Mouse (Mus musculus) thymus, adult 2 months (tissue): ENCODE measurements around the gene Chrng. TPM values are rescaled to one million over a fixed set of nuclear protein-coding genes. Genes with fewer than 3 reads are reported as not detected.

Experiments used
- DNase-seq: peaks from one replicate; pipeline ENCODE4 v3.0.0; 2021
- H3K27ac ChIP-seq: fragments of 200-500 bp; 2 replicates; pipeline ENCODE4 v1.5.1; 2012; ENCODE audit warnings: low read length, control low read depth; ENCODE audit not compliant: control insufficient read depth, insufficient read depth
- H3K27me3 ChIP-seq: fragments of 200-500 bp; 2 replicates; pipeline ENCODE4 v1.6.1; 2012; ENCODE audit warnings: mild to moderate bottlenecking, low read length, moderate library complexity, mixed read lengths; ENCODE audit not compliant: control insufficient read depth, insufficient read depth
- H3K36me3 ChIP-seq: fragments of 200-500 bp; 2 replicates; pipeline ENCODE4 v1.6.1; 2012; ENCODE audit warnings: mild to moderate bottlenecking, low read length, moderate library complexity; ENCODE audit not compliant: control insufficient read depth, insufficient read depth
- H3K4me1 ChIP-seq: fragments of 200-500 bp; replicated peaks from 2 replicates; pipeline ENCODE4 v1.6.1; 2012; ENCODE audit warnings: low read length; ENCODE audit not compliant: control insufficient read depth, insufficient read depth
- H3K4me3 ChIP-seq: fragments of 200-500 bp; 2 replicates; pipeline ENCODE4 v1.5.1; 2012; ENCODE audit warnings: mild to moderate bottlenecking, low read length, control low read depth, moderate library complexity; ENCODE audit not compliant: control insufficient read depth, insufficient read depth
- CTCF ChIP-seq: fragments of 200-500 bp; IDR thresholded peaks from 2 replicates; pipeline ENCODE4 v1.5.1; 2012; ENCODE audit warnings: mild to moderate bottlenecking, control low read depth, low read length, moderate library complexity, borderline replicate concordance; ENCODE audit not compliant: control insufficient read depth, poor library complexity, insufficient read depth; ENCODE audit errors: extremely low read depth
- POLR2A ChIP-seq: fragments of 200-500 bp; IDR thresholded peaks from 2 replicates; pipeline ENCODE4 v1.6.1; 2012; ENCODE audit warnings: mild to moderate bottlenecking, low read length, control low read depth, moderate library complexity; ENCODE audit not compliant: control insufficient read depth, poor library complexity, insufficient read depth; ENCODE audit errors: extremely low read depth
- WGBS: fragments of 180-500 bp; shearing (Covaris S2); methylation state at CpG from one replicate; pipeline ENCODE4 v1.1.7; 2018; 5-methylcytosine and 5-hydroxymethylcytosine counted together
- polyA plus RNA-seq: library from polyadenylated mRNA; depleted of rRNA; stranded (reverse); fragments of >200 nt; gene quantifications from 2 replicates; pipeline ENCODE4 v1.2.3, GENCODE M21; 2012

Gene Chrng
- polyA plus RNA-seq, 1 experiment = 0.15 TPM

- no peak for DNase-seq
- H3K27ac ChIP-seq = no peak within 1 kb of the TSS
- 25% methylated on average over 4 of the region's 4 CpGs for WGBS
- no peak within 1 kb of the TSS for H3K4me3 ChIP-seq
- peaks cover 11% of the 10 kb centered on the region for H3K4me1 ChIP-seq
- TF ChIP-seq CTCF = no peak
- TF ChIP-seq POLR2A = no peak
- H3K27me3 ChIP-seq = peaks cover 8% of the 10 kb centered on the region
- no peaks in the 10 kb centered on the region for H3K36me3 ChIP-seq
These were observed 14.0 kb upstream of the Chrng start, which contains the start of gene Chrnd for GRCm38 (mm10) chr1:87190429-87190828. Gene Chrnd, plus strand, starts transcription at chr1:87190607.

- H3K4me1 ChIP-seq = no peaks in the 10 kb centered on the region
- no peak for DNase-seq
- 88% methylated on average over 9 of the region's 9 CpGs for WGBS
- H3K36me3 ChIP-seq = no peaks in the 10 kb centered on the region
- H3K4me3 ChIP-seq = no peak overlapping the region
- H3K27ac ChIP-seq = no peak overlapping the region
- TF ChIP-seq CTCF (no peak), POLR2A (no peak)
- no peaks in the 10 kb centered on the region for H3K27me3 ChIP-seq
These were observed 7.2 kb upstream of the Chrng start for GRCm38 (mm10) chr1:87197296-87197695.

- 84% methylated on average over 12 of the region's 12 CpGs for WGBS
- Histone ChIP-seq H3K27me3 (no peaks in the 10 kb centered on the region), H3K4me1 (no peaks in the 10 kb centered on the region), H3K4me3 (no peak overlapping the region), H3K36me3 (no peaks in the 10 kb centered on the region), H3K27ac (no peak overlapping the region)
- DNase-seq = no peak
- no peak for TF ChIP-seq CTCF
- TF ChIP-seq POLR2A = no peak
These were observed 6.1 kb upstream of the Chrng start for GRCm38 (mm10) chr1:87198119-87199065.

GRCm38 (mm10) chr1:87200811-87201210 lies 3.6 kb upstream of the Chrng start:
- DNase-seq = no peak

GRCm38 (mm10) chr1:87201848-87202247 lies 2.6 kb upstream of the Chrng start:
- 39% methylated on average over 1 of the region's 1 CpGs for WGBS
- no peaks in the 10 kb centered on the region for H3K36me3 ChIP-seq
- no peak overlapping the region for H3K4me3 ChIP-seq
- DNase-seq = no peak
- no peaks in the 10 kb centered on the region for H3K27me3 ChIP-seq
- no peak overlapping the region for H3K27ac ChIP-seq
- no peak for TF ChIP-seq POLR2A
- TF ChIP-seq CTCF = no peak
- H3K4me1 ChIP-seq = no peaks in the 10 kb centered on the region

More at GRCm38 (mm10) chr1:87200811-87201210, 3.6 kb upstream of the Chrng start:
- Histone ChIP-seq H3K4me1 (no peaks in the 10 kb centered on the region), H3K36me3 (no peaks in the 10 kb centered on the region), H3K27ac (no peak overlapping the region), H3K27me3 (no peaks in the 10 kb centered on the region), H3K4me3 (no peak overlapping the region)
- TF ChIP-seq CTCF (no peak), POLR2A (no peak)
- 27% methylated on average over 2 of the region's 2 CpGs for WGBS

GRCm38 (mm10) chr1:87203779-87204178 lies 678 bp upstream of the Chrng start:
- WGBS = 84% methylated on average over 5 of the region's 5 CpGs
- TF ChIP-seq CTCF = no peak
- no peak for TF ChIP-seq POLR2A
- no peaks in the 10 kb centered on the region for H3K4me1 ChIP-seq
- H3K36me3 ChIP-seq = no peaks in the 10 kb centered on the region
- no peak overlapping the region for H3K27ac ChIP-seq
- no peaks in the 10 kb centered on the region for H3K27me3 ChIP-seq
- no peak for DNase-seq
- no peak overlapping the region for H3K4me3 ChIP-seq

- no peak for TF ChIP-seq CTCF
- TF ChIP-seq POLR2A = no peak
- 64% methylated on average over 6 of the region's 6 CpGs for WGBS
These were observed 581 bp downstream of the Chrng start for GRCm38 (mm10) chr1:87205038-87205437.

More at GRCm38 (mm10) chr1:87205038-87205437, 581 bp downstream of the Chrng start:
- H3K4me3 ChIP-seq = no peak overlapping the region
- H3K36me3 ChIP-seq = no peaks in the 10 kb centered on the region
- DNase-seq = no peak
- no peaks in the 10 kb centered on the region for H3K27me3 ChIP-seq
- no peaks in the 10 kb centered on the region for H3K4me1 ChIP-seq
- no peak overlapping the region for H3K27ac ChIP-seq
